Mouse (Mus musculus): ENCODE results near the gene Cyb5d1. TPM values are rescaled to one million over a fixed set of nuclear protein-coding genes. Genes with fewer than 3 reads are reported as not detected.

Cyb5d1 gene
- polyA plus RNA-seq, 1 experiment from 2014 or later: 48.6 TPM

DNA sequence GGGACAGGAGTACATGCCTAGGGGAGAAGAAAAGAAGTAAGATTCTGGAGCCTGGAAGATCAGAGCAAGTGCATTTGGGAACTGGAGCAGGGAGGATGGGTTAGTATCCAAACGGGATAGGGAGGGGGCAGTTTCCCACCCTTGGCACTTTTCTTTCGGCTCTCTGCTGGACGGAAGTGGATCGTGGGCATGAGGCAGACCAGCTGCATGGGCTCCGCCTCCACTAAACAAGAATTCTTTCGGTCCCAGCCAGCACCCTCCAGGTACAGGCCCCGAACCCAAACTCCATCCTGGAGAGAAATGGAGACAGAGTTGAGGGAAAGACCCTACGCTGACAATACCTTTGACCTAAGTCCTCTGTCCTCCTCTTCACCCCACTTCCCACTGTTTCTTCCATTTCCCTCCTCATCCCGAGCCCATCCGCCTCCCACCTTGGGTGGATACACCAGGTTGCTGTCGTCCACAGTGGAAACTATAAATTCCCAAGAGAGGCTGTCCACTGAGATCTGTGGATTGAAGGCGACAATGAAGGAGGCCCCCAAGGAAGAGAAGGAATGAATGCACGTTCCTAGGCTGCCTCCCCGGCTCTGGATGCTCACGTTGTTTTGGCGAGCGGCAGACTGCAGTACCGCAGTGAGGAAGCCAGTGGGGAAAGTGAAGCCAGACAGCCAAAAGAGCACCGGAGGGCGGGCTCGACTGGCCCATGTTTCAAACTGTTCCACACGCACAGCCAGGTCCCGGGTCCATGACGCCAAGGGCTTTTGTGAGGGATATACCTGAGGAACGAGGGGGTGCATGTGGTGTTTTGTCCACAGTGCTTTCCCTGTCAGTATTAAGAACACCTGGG lies 25.9 kb upstream of the Cyb5d1 start:
- peak overlapping the region; percentile 99 for H3K4me2 ChIP-seq
- 6% methylated on average over 25 of the region's 25 CpGs for WGBS
- H3K27me3 ChIP-seq: peaks cover 32% of the 10 kb centered on the region
- peak overlapping the region; percentile 8; the same call in 1 of the 2 replicates for H3K4me3 ChIP-seq
- peaks cover 48% of the 10 kb centered on the region for H3K4me1 ChIP-seq
- ATAC-seq: no peak
- H3K27ac ChIP-seq: no peak overlapping the region
- H3K9me3 ChIP-seq (replicated peaks): no peaks in the 10 kb centered on the region
- H3K9ac ChIP-seq: peak overlapping the region; percentile 9; the same call in 1 of the 2 replicates
- H3K36me3 ChIP-seq (ENCODE audit: poor library complexity, severe bottlenecking): no peaks in the 10 kb centered on the region

DNA sequence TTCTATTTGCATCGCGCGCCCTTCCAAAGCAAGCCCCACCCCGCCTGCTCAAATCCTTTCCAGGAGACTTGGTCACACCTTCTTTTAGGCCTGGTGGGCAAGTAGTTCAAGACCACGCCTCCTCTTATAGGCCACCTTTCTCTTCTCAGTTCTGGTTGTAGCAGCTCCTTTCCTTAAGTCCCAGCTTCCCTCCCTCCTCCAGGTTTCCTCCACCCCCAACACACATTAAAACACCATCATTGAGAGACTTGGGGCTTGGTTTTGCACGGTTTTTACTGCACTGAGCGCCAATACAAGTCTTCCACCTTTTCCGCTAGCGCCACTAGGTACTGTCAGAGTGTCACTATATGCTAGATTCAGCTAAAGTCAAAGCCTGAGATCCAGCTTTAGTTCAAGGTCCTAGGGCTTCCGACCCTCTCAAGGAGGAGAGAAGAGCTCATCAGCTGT lies 25.1 kb upstream of the Cyb5d1 start:
- no peaks in the 10 kb centered on the region for H3K36me3 ChIP-seq (ENCODE audit: poor library complexity, severe bottlenecking)
- H3K27ac ChIP-seq: no peak overlapping the region
- H3K4me2 ChIP-seq: peak overlapping the region; percentile 99
- peak overlapping the region; percentile 9; the same call in 1 of the 2 replicates for H3K9ac ChIP-seq
- H3K9me3 ChIP-seq (replicated peaks): no peaks in the 10 kb centered on the region
- WGBS: 8% methylated on average over 10 of the region's 10 CpGs
- no peak for ATAC-seq
- peaks cover 32% of the 10 kb centered on the region for H3K27me3 ChIP-seq
- peak overlapping the region; percentile 79 for H3K4me3 ChIP-seq
- peaks cover 48% of the 10 kb centered on the region for H3K4me1 ChIP-seq

GRCm38 (mm10) chr11:69419813-69420553 lies 24.6 kb upstream of the Cyb5d1 start:
- H3K4me2 ChIP-seq: peak overlapping the region; percentile 99
- H3K4me1 ChIP-seq: peaks cover 51% of the 10 kb centered on the region
- peak overlapping the region; percentile 99; the same call in 1 of the 2 replicates for H3K27ac ChIP-seq
- peaks cover 32% of the 10 kb centered on the region for H3K27me3 ChIP-seq
- H3K9me3 ChIP-seq (replicated peaks): no peaks in the 10 kb centered on the region
- under 1% methylated on average over 30 of the region's 31 CpGs for WGBS
- H3K4me3 ChIP-seq: peak overlapping the region; percentile 79
- no peak for ATAC-seq
- H3K36me3 ChIP-seq (ENCODE audit: poor library complexity, severe bottlenecking): no peaks in the 10 kb centered on the region
- H3K9ac ChIP-seq: peak overlapping the region; percentile 9; the same call in 1 of the 2 replicates

DNA sequence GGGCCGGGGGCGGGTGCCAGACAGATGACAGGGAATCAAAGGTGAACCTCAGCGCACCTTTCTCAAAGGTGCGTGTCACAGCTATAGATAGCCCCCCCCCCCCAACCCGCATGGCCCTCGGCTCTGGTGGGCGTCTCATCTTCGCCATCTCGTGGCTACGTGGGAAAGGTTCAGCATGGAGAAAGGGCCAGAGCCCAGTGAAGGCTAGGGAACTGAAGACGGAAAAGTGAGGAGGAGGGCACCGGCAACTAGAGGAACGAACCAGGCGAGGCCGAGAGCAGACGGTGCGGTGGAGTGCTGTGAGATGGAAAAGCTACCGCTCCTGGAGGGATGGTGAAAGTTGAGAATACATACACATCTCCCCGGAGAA lies 24.0 kb upstream of the Cyb5d1 start:
- H3K36me3 ChIP-seq (ENCODE audit: poor library complexity, severe bottlenecking): no peaks in the 10 kb centered on the region
- peaks cover 32% of the 10 kb centered on the region for H3K27me3 ChIP-seq
- peak overlapping the region; percentile 99 for H3K4me2 ChIP-seq
- 2% methylated on average over 19 of the region's 19 CpGs for WGBS
- H3K9me3 ChIP-seq (replicated peaks): no peaks in the 10 kb centered on the region
- ATAC-seq: no peak
- H3K4me1 ChIP-seq: peaks cover 56% of the 10 kb centered on the region
- peak overlapping the region; percentile 99 for H3K27ac ChIP-seq
- peak overlapping the region; percentile 9 for H3K9ac ChIP-seq
- H3K4me3 ChIP-seq: peak overlapping the region; percentile 79

- peak overlapping the region; percentile 72 for H3K9ac ChIP-seq
- peak overlapping the region; percentile 99 for H3K4me2 ChIP-seq
- H3K4me1 ChIP-seq: peaks cover 63% of the 10 kb centered on the region
- WGBS: under 1% methylated on average over 45 of the region's 45 CpGs
- peak overlapping the region; percentile 79 for H3K4me3 ChIP-seq
- H3K9me3 ChIP-seq (replicated peaks): no peaks in the 10 kb centered on the region
- peak overlapping the region; percentile 99 for H3K27ac ChIP-seq
- H3K27me3 ChIP-seq: peaks cover 32% of the 10 kb centered on the region
- H3K36me3 ChIP-seq (ENCODE audit: poor library complexity, severe bottlenecking): no peaks in the 10 kb centered on the region
- peak; percentile 93 for ATAC-seq
Observed at GRCm38 (mm10) chr11:69418481-69419442, 23.3 kb upstream of the Cyb5d1 start.

DNA sequence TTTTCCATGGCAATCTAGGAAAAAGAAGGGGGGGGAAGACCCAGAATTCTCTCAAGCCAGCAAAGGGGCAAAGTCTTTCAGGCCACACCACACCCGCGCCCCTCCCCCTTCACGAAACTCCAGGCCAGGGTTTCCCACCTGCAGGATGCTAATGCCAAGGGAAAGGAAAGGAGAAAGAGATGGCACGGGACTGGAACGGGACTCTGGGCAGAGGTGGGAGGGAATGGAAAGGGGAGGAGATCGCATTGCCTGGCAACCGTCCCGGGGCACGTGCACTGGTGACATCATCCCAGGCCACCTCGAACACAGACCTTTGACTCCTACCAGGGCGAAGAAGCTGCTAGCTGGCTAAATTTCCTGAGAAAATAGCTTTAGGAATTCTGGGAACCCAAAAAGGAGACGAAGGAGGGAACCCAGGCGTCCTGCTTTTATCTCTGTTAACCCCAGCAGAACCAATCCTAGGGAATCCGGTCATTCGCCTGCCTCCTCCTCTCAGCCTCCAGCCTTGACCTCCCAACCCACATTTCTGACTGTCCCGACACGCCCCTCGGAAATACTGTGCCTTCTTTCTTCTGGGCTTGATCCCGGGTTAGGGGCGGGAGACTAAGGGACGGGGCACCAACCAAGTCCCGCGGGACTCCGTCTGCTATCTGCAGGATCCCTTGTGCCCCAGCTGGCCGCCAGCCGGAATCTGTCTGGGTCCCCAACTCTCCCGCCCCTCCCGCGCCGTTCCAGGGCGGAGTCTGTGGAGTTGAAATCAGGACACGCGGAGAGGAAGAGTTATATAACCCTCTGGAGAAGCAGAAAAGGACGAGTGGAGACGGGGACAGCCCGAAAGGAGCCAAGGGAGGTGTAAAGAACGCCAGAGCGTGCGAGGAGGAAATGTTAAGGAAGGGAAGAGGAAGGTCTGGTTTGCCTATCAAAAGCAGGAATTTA lies 22.3 kb upstream of the Cyb5d1 start:
- WGBS: under 1% methylated on average over 39 of the region's 39 CpGs
- peaks cover 73% of the 10 kb centered on the region for H3K4me1 ChIP-seq
- peak; percentile 37 for ATAC-seq
- peak overlapping the region; percentile 79 for H3K4me3 ChIP-seq
- peak overlapping the region; percentile 72 for H3K9ac ChIP-seq
- peaks cover 7% of the 10 kb centered on the region for H3K36me3 ChIP-seq (ENCODE audit: poor library complexity, severe bottlenecking)
- peak overlapping the region; percentile 99 for H3K4me2 ChIP-seq
- H3K27ac ChIP-seq: peak overlapping the region; percentile 99
- peaks cover 27% of the 10 kb centered on the region for H3K27me3 ChIP-seq
- no peaks in the 10 kb centered on the region for H3K9me3 ChIP-seq (replicated peaks)

DNA sequence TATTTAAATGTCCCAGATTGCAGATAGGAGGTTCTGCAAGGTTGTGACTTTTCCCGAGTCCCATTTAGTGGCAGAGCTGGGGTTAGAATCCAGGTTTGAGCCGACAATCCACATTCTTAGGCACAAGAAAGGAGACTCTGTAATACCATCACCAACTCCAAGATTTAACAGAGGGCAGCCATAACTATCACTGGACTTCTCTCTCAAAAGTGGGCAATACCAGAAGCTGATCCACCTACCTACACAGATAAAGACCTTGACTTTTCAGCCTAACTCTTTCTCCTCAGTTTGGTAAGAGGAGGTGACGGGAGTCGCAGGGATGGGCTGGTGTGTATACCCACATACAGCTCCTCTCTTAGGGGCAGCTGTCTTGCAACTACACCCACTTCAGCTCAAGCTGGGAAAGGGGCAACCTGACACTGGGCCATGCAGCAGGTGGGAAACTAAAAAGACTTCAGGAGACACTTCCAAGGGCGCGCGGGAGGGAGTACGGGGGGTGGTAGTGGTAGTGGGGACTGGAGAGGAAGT lies 21.6 kb upstream of the Cyb5d1 start:
- H3K9ac ChIP-seq: peak overlapping the region; percentile 72
- no peak for ATAC-seq
- H3K4me2 ChIP-seq: peak overlapping the region; percentile 99
- H3K27me3 ChIP-seq: peaks cover 20% of the 10 kb centered on the region
- H3K9me3 ChIP-seq (replicated peaks): no peaks in the 10 kb centered on the region
- WGBS: 2% methylated on average over 8 of the region's 8 CpGs
- H3K27ac ChIP-seq: peak overlapping the region; percentile 99
- H3K4me3 ChIP-seq: peak overlapping the region; percentile 79
- H3K4me1 ChIP-seq: peaks cover 81% of the 10 kb centered on the region
- H3K36me3 ChIP-seq (ENCODE audit: poor library complexity, severe bottlenecking): peaks cover 15% of the 10 kb centered on the region

DNA sequence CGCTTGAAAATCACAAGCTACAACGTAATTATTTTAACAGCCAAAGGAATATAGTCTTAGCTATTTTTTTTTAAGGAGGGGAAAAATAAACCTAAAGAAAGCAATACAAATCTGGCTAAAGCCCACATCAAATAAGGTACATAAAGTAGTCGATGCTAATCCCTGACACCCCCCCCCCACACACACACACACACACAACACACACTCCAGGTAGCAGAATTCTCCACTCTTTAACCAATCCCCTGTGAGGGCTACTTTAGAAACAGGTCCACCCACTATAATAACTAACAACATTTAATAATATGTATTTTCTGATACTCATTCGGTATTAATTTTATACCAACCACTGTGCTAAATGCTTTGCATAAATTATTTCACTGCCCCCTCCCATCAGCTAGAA lies 21.1 kb upstream of the Cyb5d1 start:
- ATAC-seq: no peak
- Histone ChIP-seq H3K27me3 (peaks cover 15% of the 10 kb centered on the region), H3K4me2 (peak overlapping the region; percentile 99), H3K9me3 (replicated peaks) (no peaks in the 10 kb centered on the region), H3K9ac (peak overlapping the region; percentile 72; the same call in 1 of the 2 replicates), H3K4me1 (peaks cover 83% of the 10 kb centered on the region), H3K36me3 (ENCODE audit: poor library complexity, severe bottlenecking) (peaks cover 17% of the 10 kb centered on the region), H3K27ac (peak overlapping the region; percentile 99), H3K4me3 (peak overlapping the region; percentile 79)
- WGBS: 0% methylated on average over 4 of the region's 4 CpGs

- ATAC-seq: no peak
- Histone ChIP-seq H3K4me2 (peak overlapping the region; percentile 99), H3K36me3 (ENCODE audit: poor library complexity, severe bottlenecking) (peaks cover 17% of the 10 kb centered on the region), H3K4me1 (peaks cover 78% of the 10 kb centered on the region), H3K9me3 (replicated peaks) (no peaks in the 10 kb centered on the region), H3K27me3 (peaks cover 8% of the 10 kb centered on the region), H3K4me3 (peak overlapping the region; percentile 79), H3K9ac (peak overlapping the region; percentile 97), H3K27ac (peak overlapping the region; percentile 99)
- 1% methylated on average over 17 of the region's 25 CpGs for WGBS
Observed at GRCm38 (mm10) chr11:69415668-69416451, 20.4 kb upstream of the Cyb5d1 start.

DNA sequence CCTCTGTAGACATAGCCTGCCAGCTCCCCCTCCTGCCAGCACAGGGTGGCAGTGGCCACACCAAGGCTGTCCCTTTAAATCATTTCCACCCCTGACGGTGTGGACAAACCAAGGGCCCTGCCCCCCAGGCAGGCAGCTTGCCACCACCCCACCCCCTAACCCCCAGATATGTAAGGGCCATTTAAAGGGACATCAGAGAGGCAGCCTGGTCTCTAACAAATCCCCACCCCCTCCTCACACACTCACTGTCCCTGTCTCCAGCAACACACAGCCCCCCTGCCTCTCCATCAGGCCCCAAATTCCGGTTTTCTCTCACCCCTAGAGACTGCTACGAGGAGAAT lies 19.9 kb upstream of the Cyb5d1 start:
- Histone ChIP-seq H3K4me3 (peak overlapping the region; percentile 79), H3K4me1 (peaks cover 72% of the 10 kb centered on the region), H3K36me3 (ENCODE audit: poor library complexity, severe bottlenecking) (peaks cover 17% of the 10 kb centered on the region), H3K9me3 (replicated peaks) (no peaks in the 10 kb centered on the region), H3K4me2 (peak overlapping the region; percentile 99), H3K27ac (peak overlapping the region; percentile 99), H3K27me3 (0 out of 2 replicates have a peak, but pooled peaks cover 3% of the 10 kb centered on the region), H3K9ac (peak overlapping the region; percentile 97)
- WGBS: 0% methylated on average over 3 of the region's 3 CpGs
- peak; percentile 4; the same call in 1 of the 2 replicates for ATAC-seq
